Mouse (Mus musculus): ENCODE measurements around the gene Mill2. TPM values are rescaled to one million over a fixed set of nuclear protein-coding genes. Genes with fewer than 3 reads are reported as not detected.
"Not testable (repeated sequence)": the region's sequence is repeated elsewhere in the genome, so short reads cannot be mapped to it uniquely, and the experiment has no call there.

Mill2 gene
- 7.5 and 9.1 TPM in 2 replicates for polyA plus RNA-seq (2012; rRNA removed)

DNA sequence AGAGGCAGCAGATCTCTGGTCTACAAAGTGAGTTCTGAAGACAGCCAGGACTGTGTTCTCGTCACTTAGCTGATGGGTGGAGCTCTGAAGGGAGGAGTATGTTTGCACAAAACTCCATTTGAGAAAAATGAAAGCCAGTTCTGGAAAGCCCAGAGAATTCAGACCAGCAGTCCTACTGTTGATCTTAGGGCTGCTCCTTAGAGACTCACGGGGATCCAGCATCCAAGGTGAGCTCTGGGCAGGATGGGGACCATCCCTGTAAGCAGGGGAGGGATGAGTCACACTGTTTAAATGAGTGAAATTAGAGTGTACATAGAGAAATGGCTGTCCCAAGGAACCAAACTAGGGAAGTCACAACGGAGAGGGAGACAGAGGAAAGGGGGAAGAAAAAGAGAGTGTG is at the start of gene Mill2:
Mill2 (plus strand) TSS at position 102 of the 400 bp plus-strand sequence.
- DNase-seq (ENCODE audit: low read depth): no peak

DNA sequence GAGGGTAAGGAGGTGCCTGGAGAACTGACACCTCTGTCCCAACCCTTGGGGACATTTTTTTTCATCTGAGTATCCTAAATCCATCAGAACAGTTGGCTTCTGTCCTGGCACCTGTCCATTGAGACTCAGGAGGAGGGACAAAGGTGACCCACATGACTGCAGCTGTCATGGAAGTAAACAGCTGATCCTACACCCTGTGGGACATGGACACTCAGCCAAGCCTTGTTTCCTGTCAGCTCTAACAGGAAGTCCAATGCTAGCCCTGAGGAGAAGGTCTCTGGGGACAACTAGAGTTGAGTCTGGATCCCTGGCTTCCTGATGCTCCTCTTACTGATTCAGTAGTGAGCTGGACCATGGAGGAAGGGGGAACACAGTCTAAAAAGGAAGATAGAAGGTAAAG is 49.1 kb upstream of the Mill2 start:
- not testable (repeated sequence) for DNase-seq (ENCODE audit: low read depth)

DNA sequence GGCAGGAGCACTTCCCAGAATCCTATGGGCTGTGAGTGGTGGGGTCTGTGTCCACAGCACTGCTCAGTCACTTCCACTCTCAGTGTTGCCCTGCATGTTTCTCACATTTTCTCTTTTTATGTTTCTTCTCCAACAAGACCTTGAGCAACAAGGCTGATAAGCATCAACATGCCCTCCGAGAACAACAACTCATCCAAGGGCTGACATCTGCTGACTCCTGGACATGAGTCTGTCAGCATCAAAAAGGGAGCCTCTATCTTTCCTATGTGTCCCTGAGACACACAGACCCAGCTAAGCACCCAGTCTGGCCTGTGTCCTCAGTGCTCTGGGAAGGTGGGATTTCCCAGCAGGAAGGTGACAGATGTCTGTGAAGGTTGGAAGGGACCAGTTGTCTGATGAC is 41.3 kb upstream of the Mill2 start, which contains the start of gene Psg19:
Psg19 (minus strand) TSS at position 101 of the 400 bp plus-strand sequence.
- no peak for DNase-seq (ENCODE audit: low read depth)

DNA sequence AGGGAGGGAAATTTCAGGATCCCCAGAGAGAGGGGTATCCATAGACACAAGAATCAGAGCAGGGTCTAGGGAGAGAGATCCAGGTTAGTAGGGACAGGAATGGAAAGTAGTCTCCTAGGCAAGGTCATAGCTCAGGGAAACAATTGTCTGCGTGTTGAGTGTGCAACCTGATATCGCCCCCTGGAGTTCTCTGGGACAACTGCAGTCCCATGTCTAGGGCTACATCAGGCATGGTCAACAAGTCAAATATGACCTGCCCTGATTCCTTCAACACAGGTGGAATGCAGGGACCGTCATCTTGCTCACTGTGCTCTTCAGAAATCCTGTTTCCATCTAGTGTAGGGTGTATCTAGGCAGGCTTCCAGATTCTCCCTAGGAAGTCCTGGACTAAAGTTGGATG is 40.6 kb upstream of the Mill2 start:
- no peak for DNase-seq (ENCODE audit: low read depth)

DNA sequence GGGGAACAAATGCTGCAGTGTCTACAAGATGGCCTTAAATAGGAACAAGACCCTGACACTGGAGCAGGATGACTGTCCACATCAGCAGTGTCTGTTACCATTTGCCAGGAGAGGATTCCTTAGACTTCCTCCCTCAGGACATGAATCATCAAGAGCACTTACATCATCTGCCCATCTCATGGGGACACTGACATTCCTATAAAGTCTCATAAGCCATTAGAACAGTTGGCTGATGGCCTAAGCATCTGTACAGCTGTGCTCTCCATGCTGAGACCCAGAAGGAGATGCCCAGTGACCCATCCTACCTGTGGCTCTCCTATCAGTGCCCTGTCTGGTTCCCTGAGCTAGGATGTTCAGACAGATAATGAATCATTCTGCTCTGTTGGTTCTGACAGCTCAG is 36.2 kb upstream of the Mill2 start:
- no peak for DNase-seq (ENCODE audit: low read depth)

DNA sequence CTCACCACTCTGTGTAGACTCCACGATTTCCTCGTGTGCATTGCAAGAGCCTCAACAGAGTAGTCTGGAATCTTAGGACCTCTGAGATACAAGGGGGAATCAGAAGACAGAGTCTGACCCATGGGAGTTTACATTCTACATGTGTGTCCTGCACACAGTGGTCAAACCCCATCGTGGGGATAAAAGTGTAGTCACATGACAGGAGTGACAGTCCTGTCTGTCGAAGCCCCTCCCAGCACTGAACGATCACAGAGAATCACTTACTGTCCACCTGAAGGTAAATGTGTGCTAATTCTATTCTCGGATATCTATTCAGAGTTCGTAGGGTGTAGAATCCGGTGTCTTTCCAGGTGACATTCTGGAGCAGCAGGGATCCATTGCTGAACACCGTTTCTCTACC is 21.5 kb upstream of the Mill2 start:
- no peak for DNase-seq (ENCODE audit: low read depth)

DNA sequence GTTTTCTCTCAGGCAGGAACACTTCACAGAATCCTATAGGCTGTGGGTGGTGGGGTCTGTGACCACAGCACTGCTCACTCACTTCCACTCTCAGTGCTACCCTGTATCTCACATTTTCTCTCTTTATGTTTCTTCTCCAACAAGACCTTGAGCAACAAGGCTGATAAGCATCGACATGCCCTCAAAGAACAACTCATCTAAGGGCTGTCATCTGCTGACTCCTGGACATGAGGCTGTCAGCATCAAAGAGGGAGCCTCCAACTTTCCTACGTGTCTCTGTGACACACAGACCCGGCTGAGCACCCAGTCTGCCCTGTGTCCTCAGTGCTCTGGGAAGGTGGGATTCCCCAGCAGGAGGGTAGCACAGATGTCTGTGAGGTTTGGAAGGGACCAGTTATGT is 18.3 kb upstream of the Mill2 start, which contains the start of gene Psg17:
Psg17 (minus strand) TSS at position 101 of the 400 bp plus-strand sequence.
- no peak for DNase-seq (ENCODE audit: low read depth)

DNA sequence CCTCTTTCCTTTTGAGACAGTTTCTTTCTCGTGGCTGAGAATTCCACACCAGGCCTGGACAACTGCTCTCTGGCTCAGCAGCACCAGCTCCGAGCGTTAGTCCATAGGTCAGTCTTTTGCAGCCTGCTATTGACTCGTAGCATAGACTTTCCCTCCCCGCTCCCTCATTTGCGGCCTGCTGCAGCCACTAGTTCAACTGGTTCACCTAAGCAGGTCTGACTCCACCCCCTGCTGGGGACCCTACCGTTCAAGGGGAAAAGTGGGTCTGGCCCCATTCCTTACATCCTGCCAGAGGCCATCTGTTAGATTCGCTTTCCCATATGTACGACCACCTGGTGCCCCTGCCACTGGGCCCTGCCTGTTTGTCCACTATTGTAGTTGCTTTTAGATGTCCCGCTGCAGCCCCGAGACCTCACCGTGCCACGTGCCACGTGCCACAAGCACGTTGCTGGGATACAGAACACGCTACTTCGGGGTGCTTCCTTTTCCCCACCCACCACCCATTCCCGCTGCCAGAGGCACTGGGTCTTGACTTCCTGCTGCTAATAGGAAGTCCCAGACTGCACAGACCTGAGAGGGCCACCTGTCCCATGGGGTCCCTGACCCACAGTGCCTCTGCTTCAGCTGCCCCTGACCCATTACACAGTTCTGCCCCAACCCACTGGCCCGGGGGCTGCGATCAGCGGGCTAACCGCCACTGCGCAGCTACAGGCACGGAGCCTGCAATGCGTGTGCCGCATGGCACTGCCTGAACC is 11.8 kb upstream of the Mill2 start:
- DNase-seq (ENCODE audit: low read depth): no peak

DNA sequence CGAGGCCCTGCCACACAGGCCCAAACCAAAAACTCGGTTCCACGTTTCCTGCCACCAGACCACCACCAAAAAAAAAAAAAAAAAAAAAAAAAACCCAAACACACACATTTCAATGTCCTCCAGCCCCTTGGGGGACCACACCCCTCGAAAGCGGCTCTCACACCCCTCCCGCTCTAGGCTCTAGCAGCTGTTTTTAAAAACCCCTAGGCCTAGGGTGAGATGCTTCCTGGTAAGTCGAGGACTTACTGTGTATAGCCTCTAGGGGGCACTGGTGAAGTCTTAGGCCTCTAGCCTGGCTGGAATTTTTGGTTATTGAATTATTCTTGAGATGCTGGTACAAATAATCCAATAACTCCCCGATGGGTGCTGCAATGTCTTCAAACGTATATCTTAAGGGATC is 11.2 kb upstream of the Mill2 start:
- no peak for DNase-seq (ENCODE audit: low read depth)

DNA sequence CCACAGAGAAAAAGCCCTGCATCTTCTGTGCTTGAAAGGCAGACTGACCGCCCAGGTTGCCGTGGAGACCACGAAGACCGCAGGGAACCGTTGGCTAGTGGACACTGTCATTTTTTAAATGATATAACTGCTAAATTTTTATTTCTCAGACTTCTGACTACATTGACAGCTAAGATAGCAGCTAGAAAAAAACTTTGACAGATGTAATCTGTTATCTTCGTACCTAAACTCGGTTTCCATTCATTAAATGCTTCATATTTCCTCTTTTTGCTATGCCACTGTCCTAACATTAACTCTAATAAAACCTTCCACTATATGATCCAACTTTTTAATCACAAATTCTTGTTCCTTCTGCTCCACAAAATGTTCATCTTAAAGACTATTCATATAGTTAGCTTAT is 10.2 kb upstream of the Mill2 start:
- no peak for DNase-seq (ENCODE audit: low read depth)

DNA sequence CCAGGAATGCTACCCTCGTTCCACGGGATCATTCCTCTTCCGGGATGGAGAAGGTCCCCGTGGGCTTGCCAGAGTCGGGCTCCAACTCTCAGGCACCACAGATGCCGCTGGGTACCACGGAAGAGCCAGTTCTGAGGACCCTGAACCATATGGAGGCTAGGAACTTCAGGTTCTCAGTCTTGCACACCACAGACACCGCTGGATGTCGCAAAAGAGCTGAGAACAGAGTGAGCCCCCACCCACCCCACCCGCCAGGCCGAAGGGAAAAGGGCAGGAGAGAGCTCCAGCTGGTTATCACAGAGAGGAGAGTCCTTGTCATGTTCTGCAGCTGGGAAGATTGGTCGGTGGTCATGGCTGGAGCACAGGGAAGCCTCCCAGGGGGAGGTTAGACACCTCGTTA is 7.5 kb upstream of the Mill2 start:
- DNase-seq (ENCODE audit: low read depth): no peak

DNA sequence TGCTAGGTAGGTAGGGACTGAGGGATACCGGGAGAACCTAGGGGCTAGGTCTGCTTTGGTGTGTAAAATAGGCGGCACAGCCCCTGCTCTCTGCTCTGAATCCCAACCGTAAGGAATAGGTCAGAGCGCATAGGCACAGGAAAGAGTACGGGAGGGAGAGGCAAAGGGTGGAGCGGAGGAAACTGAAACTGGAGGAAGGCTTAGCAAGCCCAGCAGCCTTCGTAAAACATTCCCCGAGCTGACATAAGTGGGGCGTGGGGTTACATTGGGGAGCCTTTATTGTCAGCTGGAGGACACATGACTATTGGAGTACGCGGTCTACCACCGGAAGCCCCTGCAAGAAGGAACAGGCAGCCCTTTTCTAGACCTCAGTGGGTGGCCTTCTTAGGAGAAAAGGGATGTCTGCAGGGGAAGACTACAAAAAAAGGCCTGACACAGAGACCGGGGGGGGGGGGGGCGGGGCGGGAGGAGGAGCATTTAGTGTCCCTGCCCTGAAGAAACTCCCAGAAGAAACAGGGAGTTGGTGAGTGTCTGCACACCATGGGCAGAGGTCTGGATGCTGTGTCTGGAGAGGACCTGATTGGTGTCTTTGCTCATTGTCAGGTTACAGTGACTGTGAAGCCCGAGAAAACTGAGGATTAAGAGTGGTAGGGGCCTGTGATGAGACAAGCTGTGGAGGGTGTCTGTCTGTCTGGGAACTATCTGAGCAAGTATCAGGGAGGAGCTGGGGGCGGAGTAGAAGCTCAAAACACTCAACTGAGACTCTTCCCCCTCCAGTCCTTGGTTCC is 814 bp downstream of the Mill2 start:
- no peak for DNase-seq (ENCODE audit: low read depth)

DNA sequence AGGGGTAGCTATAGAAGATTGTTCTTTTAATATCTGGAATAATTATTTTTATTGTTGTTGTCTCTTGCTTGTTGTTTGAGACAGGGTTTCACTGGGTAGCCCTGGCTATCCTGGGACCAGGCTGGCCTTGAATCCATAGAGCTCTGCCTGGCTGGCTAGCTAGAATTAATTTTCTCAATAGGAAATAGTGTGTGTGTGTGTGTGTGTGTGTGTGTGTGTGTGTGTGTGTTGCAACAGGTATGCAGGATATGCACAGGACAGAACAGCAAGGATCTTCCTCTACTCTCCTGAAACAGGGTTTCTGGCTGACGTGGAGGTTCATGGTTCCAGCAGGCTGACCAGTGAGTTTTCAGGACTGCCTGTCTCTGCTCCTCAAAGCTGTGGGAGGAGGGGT is 1.4 kb downstream of the Mill2 start:
- DNase-seq (ENCODE audit: low read depth): no peak

DNA sequence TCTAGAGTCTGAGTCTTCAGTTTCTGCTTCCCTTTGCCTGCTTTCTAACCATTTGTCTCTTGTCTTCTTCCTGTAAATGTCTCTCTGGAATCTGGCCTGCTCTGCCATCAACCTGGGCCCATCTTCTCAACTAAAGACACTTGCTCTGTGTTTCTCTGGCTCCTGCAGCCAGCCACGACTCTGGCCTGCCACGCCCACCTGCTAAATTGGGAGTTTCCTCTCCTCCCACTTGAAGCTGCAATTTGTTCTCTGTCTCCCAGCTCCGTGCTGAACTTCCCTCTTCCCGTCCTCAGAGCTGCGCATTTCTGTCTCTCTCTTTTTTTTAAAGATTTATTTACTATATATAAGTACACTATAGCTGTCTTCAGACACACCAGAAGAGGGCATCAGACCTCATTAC is 5.0 kb downstream of the Mill2 start:
- DNase-seq (ENCODE audit: low read depth): no peak

DNA sequence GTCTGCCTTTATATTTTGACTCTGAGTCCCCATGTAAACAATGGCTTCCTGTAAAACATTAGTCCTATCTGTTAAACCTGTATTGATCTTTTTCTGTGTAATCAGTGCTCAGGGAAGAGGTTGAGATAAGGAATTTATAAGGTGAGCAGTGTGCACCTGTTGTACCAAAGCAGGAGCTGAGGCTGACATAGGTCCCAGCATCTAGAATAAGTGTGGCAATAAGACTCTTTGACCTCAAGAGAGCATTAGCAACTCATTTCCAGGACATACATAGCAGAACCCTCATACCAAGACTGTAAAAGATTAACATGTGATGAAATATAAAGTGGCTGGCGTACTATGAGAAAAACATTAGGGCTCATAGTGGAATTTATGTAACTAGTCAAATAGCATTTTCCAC is 8.6 kb downstream of the Mill2 start:
- no peak for DNase-seq (ENCODE audit: low read depth)

DNA sequence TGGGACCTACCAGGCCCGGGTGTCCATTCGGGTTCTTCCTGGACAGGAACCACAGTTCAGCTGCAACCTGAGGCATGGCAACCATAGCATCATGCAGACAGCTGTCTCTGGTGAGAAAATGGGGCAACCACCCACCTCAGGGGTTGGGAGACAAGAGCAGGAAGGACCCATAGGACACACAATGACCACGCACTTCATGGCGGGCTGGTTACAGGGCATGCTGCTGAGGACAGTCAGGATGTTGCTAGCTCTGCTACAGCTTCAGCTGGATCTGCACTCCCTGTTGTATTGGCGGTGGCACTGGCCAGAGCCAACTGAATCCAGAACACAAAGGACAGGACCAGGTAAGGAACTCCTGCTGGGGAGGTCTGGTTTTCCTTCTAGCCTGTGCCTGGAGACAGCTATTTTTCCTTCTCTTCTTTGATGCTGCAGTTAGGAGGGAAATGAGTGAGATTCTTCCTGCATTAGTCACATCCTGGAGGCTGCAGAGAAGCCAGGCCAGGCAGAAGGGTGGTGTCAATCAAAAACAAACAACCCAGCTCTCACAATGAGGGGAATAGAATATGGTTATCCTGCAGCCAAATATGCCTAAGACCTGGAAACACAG is 18.6 kb downstream of the Mill2 start:
- DNase-seq (ENCODE audit: low read depth): no peak

DNA sequence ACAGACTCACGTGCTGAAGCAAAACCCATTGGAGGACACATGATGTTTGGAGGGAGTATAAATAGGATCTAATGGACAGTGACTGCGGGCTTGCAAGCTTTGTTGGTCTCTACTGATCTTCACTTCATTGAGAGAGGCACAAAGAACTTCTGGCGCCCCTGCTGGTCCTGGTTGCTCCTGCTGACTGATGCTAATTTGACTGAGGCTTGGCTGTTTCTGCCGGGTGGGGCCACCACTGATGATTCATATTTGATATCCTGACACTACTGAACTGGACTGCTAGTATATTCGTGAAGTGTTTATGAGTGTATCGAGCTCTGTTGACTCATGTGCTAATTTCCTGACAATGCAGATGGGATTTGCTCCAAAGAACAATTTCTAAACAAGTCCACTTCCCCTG is 23.0 kb downstream of the Mill2 start:
- DNase-seq (ENCODE audit: low read depth): no peak

DNA sequence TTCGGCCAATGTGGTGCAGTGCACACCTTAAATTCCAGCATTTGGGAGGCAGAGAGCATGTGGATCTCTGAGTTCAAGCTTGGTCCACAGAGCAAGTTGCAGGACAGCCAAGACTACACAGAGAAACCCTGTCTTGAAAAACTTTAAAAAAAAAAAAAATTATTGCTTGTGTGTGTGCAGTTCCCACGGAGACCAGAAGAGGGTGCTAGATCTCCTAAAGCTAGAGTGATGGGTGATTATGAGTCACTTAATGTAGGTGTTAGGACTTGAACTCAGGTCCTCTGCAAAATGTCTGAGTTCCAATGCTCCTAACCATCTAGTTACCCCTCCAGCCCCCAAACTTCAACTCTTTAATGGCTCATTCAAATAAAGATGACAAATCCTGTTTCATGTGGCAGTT is 28.7 kb downstream of the Mill2 start:
- no peak for DNase-seq (ENCODE audit: low read depth)

DNA sequence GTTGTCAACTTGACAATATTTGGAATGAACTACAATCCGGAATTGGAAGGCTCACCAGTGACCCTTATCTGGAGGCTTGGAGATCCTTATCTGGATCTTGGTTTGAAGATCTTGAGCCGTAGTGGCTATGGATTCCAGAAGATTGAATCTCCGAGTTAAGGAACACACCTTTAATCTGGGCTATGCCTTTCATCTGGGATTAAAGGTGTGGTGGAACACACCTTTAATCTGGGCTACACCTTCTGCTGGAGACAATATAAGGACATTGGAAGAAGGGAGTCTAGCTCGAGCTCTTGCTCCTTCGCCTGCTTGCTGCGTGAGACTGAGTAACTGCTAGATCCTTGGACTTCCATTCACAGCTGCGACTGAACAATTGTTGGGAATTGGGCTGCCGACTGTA is 31.3 kb downstream of the Mill2 start, which contains the start of gene Pglyrp1:
Pglyrp1 (plus strand) TSS at position 301 of the 400 bp plus-strand sequence.
- DNase-seq (ENCODE audit: low read depth): not testable (repeated sequence)

DNA sequence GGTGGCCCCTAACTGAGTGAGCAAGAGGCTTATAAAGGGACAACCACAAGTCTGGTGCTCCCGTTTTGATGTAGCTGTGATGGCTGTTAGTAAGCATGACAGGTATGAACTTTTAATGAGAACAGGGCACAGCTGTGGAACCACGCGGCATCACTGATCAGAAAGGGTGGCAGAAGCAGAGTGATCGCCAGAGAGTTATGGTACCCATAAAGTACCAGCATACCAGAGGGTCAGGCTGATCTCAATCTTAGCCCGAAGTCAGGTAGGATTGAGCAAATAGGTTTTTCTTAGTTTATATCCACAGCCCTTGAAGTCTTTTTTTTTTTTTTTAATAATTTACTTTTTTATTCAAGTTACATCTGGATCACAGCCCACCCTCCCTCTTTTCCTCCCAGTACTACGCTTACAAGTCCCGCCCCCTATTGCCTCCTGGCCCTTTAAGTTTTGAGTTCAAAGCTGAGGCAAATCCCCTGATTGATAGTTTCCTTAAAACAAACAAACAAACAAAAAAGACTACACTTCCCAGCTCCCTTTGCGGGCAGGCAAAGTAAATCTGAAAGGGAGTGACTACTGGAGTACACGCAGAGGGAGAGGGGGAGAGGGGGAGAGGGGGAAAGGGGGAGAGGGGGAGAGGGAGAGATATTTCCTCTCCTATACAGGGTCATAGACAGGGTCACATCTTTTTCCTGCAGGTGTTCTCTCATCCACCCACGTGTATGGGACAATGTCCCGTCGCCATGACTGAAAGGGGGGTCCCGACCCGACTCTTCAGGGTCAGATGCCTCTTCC is 32.4 kb downstream of the Mill2 start:
- DNase-seq (ENCODE audit: low read depth): no peak

DNA sequence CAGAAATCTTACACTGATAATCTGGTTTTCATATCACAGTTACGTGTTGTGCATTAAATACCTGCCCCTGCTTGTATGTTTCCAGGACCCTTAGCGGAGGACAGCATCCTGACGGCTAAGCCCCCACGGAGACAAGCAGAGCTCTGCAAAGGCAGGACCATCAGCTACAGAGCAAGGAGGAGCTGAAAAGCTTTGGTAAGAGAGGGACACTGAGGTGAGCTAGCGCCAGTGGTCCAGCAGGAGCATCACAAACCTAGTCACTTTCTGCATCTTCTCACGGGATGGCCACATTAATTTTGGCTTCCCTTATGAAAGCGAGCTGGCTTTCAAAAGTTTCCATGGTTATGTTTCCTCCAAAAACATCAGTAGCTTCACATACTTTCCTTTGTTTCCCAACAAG is 33.0 kb downstream of the Mill2 start:
- DNase-seq (ENCODE audit: low read depth): no peak

DNA sequence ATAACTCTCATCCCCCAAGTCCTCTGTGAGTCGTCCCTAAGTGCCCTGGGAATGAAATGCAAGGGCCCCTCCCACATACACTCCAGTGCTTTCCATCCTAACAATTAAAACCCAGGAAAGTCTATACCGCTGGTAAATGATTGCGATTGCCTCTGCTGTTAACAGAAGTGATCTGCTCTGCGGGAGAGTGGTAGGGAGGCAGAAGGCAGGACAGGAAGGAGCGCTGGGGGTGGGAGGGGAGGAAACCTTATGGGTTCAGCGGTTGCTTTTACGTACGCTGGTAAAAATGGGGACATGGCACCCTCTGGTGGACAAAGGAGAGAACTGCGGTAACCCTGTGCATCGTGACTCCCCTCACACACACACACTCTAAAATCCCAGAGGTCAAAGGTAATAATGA is 33.5 kb downstream of the Mill2 start:
- DNase-seq (ENCODE audit: low read depth): no peak
